Mouse (Mus musculus) myocyte (in vitro differentiated cells): ENCODE results near the gene Smo.

Experiments
- CEBPB ChIP-seq: IDR thresholded peaks from 2 replicates; pipeline ENCODE4 v1.6.1; 2011; ENCODE audit warnings: mild to moderate bottlenecking, moderate library complexity; ENCODE audit not compliant: poor library complexity, insufficient read depth, severe bottlenecking
- E2F4 ChIP-seq: IDR thresholded peaks from one replicate; pipeline ENCODE4 v1.6.1; 2011; ENCODE audit warnings: mild to moderate bottlenecking, control low read depth, moderate library complexity; ENCODE audit not compliant: insufficient read depth
- MAX ChIP-seq: IDR thresholded peaks from one replicate; pipeline ENCODE4 v1.6.1; 2011; ENCODE audit warnings: low read depth, mild to moderate bottlenecking, control low read depth
- MYOD1 ChIP-seq, 3 experiments: IDR thresholded peaks; one replicate each; pipeline ENCODE4 v1.6.1; 2011; ENCODE audit warnings: control low read depth in 2 of 3, low read depth in 2 of 3, mild to moderate bottlenecking in 2 of 3, moderate library complexity in 1 of 3; ENCODE audit not compliant: insufficient read length in 2 of 3, control insufficient read depth in 1 of 3
- MYOG ChIP-seq, 3 experiments: IDR thresholded peaks; one replicate each; pipeline ENCODE4 v1.6.1; 2011; ENCODE audit warnings: control low read depth in 2 of 3, low read depth in 2 of 3, mild to moderate bottlenecking in 2 of 3; ENCODE audit not compliant: insufficient read length in 2 of 3, control insufficient read depth in 1 of 3, insufficient read depth in 1 of 3
- POLR2A ChIP-seq: IDR thresholded peaks from one replicate; pipeline ENCODE4 v1.6.1; 2011; ENCODE audit warnings: low read depth, mild to moderate bottlenecking, control low read depth, moderate library complexity; ENCODE audit not compliant: insufficient read length
- POLR2AphosphoS2 ChIP-seq: IDR thresholded peaks from one replicate; pipeline ENCODE4 v1.6.1; 2011; ENCODE audit warnings: low read depth, control low read depth; ENCODE audit not compliant: insufficient read length
- REST ChIP-seq: IDR thresholded peaks from one replicate; pipeline ENCODE4 v1.6.1; 2011; ENCODE audit warnings: mild to moderate bottlenecking, control low read depth, moderate library complexity; ENCODE audit not compliant: insufficient read depth, insufficient read length
- SRF ChIP-seq: IDR thresholded peaks from one replicate; pipeline ENCODE4 v1.6.1; 2011; ENCODE audit warnings: low read depth; ENCODE audit not compliant: control insufficient read depth, insufficient read length
- TCF12 ChIP-seq: IDR thresholded peaks from one replicate; pipeline ENCODE4 v1.6.1; 2011; ENCODE audit warnings: mild to moderate bottlenecking, control low read depth; ENCODE audit not compliant: poor library complexity, insufficient read depth, severe bottlenecking
- USF1 ChIP-seq: IDR thresholded peaks from one replicate; pipeline ENCODE4 v1.6.1; 2011; ENCODE audit warnings: low read depth, mild to moderate bottlenecking, control low read depth, moderate library complexity

GRCm38 (mm10) chr6:29753336-29753735, 18.0 kb downstream of the Smo start:
- TF ChIP-seq TCF12 (no peak), MYOG (IDR thresholded peaks at IDR 0.05; ENCODE audit: control insufficient read depth in 1 of 3, insufficient read depth in 1 of 3, insufficient read length in 2 of 3, low read depth in 2 of 3) (no peak), POLR2A (no peak), CEBPB (no peak), MAX (no peak), USF1 (no peak), MYOD1 (IDR thresholded peaks at IDR 0.05; ENCODE audit: control insufficient read depth in 1 of 3, insufficient read length in 2 of 3, low read depth in 2 of 3) (no peak), POLR2AphosphoS2 (no peak), SRF (no peak), E2F4 (no peak), REST (no peak)
